Mouse (Mus musculus) CH12F3 (cell line): ENCODE measurements around the gene Igdcc3.

Source experiments
- in situ Hi-C: fragments of 300-500 bp; cut with MboI; formaldehyde crosslinking; loops from 2 replicates; pipeline ENCODE4 v1.14.3; 2020; ENCODE audit warnings: low sequenced_read_pairs

The Igdcc3 gene

DNA sequence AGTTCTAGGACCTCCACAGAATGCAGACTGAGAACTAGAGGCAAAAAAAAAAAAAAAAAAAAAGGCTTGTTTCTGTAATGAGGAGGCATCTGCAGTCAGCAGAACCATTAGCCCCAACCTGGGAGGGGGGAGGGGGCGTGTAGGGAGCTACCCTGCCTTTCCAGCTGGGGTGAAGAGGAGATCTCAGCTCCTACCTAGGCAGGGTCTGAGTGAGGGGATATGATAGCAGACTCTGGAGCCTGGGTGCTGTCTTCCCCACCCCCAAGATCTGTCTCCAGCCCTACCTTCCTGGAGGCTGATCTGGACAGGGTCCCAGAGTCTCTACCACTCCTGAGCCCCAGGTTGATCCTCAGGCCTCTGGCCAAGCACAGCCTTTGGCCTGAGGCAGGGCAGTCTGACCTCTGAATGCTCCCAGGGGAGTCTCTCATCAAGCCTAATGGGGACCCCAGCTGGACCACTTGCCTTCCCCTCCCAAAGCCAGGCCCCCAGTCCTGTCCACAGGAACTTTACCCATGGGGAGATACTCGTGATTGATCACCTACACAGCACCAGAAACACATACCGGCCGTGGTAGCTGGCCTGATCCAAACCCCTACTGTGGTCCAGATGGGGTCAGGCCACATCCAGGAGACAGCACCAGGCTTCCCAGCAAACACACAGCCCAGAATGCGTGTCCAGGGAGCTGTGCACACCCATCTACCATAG, 34.4 kb downstream of the Igdcc3 start:
- in situ Hi-C loops: no loop called here

- in situ Hi-C loops: no loop called here
These were observed 35.2 kb downstream of the Igdcc3 start for GRCm38 (mm10) chr9:65175939-65176871.

GRCm38 (mm10) chr9:65177497-65177896, 36.5 kb downstream of the Igdcc3 start:
- in situ Hi-C loops: no loop called here

- in situ Hi-C loops: no loop called here
These were observed 36.9 kb downstream of the Igdcc3 start for GRCm38 (mm10) chr9:65177912-65178311.

GRCm38 (mm10) chr9:65178336-65179213, 37.6 kb downstream of the Igdcc3 start:
- in situ Hi-C loops: no loop called here

GRCm38 (mm10) chr9:65179817-65180624, 39.0 kb downstream of the Igdcc3 start:
- in situ Hi-C loops: no loop called here

GRCm38 (mm10) chr9:65188599-65188998, 47.6 kb downstream of the Igdcc3 start:
- in situ Hi-C loops: no loop called here

GRCm38 (mm10) chr9:65190306-65190705, 49.3 kb downstream of the Igdcc3 start:
- in situ Hi-C loops: loop anchor here (5.0 kb wide), 1 partner anchor 53 kb away; no protein-coding TSS in a partner anchor

- in situ Hi-C loops: loop anchor here (5.0 kb wide), 1 partner anchor 54 kb away; no protein-coding TSS in a partner anchor
These were observed 50.4 kb downstream of the Igdcc3 start for GRCm38 (mm10) chr9:65191389-65191754.

DNA sequence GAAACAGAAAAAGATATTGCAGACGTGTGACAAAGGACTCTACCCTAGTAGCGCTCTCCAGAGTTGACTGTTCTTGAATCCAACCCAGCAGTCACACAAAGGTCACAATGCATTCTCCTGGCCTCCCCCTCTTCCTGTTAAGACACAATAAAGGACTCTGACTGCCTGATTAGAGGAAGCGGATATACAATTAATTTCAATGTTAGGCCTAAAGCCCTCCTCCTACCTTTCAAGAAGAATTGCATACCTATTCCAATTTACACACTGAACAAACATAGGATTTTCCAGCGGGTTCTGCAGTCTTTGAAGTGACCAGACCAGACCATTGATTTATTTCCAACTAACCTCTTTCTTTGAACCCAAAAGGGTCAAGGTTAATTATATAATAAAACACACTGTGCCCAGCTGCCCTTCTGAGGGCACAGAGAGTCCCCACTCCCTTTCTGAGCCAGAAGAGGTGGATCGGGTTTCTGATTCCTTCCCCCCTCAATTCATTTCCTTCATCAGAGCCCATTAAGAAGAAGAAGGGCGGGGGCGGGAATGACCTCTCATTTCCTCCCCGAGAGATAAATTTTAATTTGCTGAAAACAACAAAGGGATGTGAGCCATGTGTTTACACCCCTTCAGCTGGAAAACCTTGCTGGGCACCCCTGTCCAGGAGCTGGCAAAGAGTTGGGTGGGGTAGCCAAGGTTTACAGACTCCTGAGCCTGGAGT, 50.9 kb downstream of the Igdcc3 start:
- in situ Hi-C loops: loop anchor here (5.0 kb wide), 1 partner anchor 55 kb away; no protein-coding TSS in a partner anchor

GRCm38 (mm10) chr9:65193214-65193613, 52.2 kb downstream of the Igdcc3 start:
- in situ Hi-C loops: loop anchor here (5.0 kb wide), 1 partner anchor 56 kb away; no protein-coding TSS in a partner anchor

- in situ Hi-C loops: no loop called here
These were observed 54.1 kb downstream of the Igdcc3 start, which contains the start of gene Parp16 for GRCm38 (mm10) chr9:65195053-65195452. Gene Parp16, plus strand, starts transcription at chr9:65195353.

DNA sequence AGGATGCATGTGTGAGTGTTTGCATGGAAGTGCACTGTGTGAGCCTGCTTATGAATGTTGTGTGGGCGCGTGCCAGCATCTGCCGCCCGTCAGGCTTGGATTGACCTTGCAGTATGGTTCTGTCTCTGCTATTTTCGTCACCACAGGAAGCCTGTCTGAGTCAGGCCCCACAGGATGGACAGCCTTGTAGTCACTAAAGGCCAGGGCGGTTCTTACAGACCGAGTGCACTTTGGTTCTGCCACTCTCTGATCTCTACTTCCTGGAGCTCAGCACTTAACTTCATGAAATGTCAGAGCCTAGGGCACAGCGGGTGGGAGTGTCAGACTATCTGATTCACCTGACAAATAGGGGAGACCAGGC, 54.6 kb downstream of the Igdcc3 start:
- in situ Hi-C loops: no loop called here

- in situ Hi-C loops: no loop called here
These were observed 55.2 kb downstream of the Igdcc3 start for GRCm38 (mm10) chr9:65195982-65196737.

GRCm38 (mm10) chr9:65196738-65197569, 56.0 kb downstream of the Igdcc3 start:
- in situ Hi-C loops: no loop called here

DNA sequence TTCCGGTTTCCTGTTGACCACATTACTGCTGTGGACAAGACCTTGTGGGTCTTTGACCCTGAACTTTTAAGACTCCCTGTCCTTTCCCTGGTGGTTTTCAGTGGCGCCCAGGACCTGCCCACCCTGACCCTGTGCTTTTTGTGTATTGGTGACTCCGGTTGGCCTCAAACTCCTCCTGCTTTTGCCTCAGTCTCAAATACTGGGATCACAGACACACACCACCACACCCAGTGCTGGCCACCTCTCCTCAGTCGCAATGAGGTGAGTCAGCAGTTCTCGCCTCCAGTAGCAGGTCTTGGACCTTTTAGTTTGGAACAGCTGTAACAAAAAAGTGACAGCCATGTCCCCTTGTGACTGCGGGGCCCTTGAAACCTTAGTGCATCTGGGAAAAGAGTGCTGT, 56.8 kb downstream of the Igdcc3 start:
- in situ Hi-C loops: no loop called here

DNA sequence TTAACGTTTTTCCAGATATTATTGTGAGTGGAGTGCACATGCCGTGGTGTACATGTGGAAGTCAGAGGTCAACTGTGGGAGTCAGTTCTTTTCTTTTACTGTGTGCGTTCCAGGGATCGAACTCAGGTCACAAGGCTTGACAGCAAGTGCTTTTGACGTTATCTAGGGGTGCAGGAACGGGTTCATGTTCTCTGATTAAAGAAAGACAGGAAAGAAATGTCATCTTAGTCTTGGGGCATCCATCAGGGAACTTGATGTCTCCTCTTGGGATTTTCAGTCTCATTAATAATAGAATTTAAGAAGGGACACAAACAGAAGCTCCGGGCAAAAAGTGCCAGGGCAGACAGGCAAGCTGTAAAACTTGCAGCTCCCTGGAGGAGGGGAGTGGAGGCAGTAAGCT, 58.7 kb downstream of the Igdcc3 start:
- in situ Hi-C loops: no loop called here

DNA sequence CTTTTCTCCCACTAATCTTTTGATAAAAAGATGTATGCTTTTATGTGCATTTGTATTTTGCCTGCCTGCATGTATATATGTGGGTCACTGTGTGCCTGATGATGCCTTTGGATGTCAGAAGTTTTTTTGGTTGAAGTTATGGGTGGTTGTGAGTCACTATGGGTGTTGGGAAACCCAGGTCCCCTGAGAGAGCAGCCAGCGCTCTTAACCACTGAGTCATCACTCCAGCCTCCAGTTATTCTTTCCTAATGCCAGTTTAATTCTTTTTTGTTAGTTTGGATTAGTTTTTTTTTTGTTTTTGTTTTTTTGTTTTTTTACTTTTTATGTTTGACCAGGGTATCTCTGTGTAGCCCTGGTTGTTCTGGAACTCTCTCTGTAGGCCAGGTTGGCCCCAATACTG, 59.6 kb downstream of the Igdcc3 start:
- in situ Hi-C loops: no loop called here
